Mouse (Mus musculus) 3134 (cell line): ENCODE results near the gene Rab14.
A peak's percentile ranks its signal among the peaks of the same experiment; 100 is the strongest.

Source experiments
- DNase-seq: peaks from one replicate; pipeline ENCODE4 v3.0.0-alpha.2; 2011; ENCODE audit warnings: low spot score; ENCODE audit not compliant: insufficient read length; ENCODE audit errors: extremely low read depth

Rab14 gene

DNA sequence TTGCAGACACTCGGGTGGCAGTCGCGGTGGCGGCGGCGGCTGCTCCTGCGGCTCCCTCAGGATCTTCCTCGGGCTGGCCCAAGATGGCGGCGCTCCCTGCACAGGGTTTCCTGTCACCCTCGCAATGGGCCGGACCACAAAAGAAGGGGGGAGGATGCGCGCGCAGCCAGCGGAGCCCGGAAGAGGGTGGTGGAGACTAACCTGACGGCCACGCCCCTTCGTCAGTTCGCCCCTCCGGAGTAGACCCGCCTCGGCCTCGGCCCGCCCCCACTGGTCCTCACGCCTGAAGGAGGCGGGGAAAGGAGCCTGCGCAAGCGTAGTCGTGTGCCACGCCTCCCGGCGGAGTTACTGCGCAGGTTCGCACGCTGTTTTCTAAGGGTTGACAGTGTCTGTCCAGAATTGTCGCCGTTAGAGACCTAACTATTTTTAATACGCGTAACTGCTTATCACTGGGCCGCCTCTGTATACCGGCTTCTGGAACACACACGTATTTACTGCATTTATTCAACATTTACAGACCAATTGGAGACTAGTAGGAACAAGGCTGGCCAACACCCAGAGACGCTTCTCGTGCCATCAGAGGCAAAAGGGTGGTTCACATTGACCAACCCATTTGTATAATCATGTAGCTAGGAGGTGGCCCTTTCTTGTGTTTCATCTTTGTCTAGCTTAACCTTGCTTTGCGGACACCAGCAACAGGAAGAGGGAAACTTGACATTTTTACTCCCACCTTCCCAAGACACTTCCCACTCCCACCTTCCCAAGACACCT lies at the start of gene Rab14:
Gene Rab14, minus strand, starts transcription at position 223 of the 771 bp plus-strand sequence.
- peak; percentile 99 for DNase-seq

- DNase-seq, result no peak
Measured at GRCm38 (mm10) chr2:35247763-35248162, 46.8 kb upstream of the Rab14 start.

DNA sequence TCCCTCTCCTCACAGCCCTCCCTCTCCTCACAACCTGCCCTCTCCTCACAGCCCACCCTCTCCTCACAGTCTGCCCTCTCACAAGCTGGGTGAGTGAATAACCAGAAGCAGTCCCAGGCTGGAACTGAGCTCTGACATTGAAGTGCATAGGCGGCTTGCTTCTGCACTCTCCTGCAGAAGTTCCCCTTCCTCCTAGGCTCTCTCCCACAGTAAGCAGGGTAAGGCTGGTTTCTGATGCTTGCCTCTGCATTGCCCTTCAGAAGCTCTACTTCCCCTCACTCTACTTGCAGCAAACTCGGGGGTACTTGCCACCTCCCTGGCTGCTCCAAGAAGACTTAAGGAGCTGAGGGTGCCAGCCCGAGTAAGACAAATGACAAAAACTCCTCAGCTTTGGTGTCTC lies 43.3 kb upstream of the Rab14 start:
- DNase-seq, result no peak

GRCm38 (mm10) chr2:35235021-35235420 lies 34.1 kb upstream of the Rab14 start:
- DNase-seq, result no peak

DNA sequence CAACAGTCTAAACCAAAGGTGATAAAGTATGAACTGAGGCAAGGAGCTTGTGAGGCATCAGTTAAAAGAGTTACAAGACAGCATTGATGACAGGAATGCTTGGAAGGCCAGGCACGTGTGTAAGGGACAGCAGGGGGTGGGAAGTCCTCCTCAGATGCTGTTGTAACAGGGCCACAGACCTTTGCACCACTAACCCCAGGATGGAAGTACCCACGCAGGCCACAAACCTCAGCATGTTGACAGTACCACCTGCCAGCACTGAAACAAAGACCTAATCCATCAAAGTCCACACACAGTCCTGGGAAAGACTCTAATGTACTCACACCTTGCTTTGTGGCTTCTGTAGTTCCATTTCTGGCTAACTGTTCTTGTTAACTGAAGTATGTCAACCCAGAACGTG lies 33.0 kb upstream of the Rab14 start:
- no peak for DNase-seq

- DNase-seq, result no peak
Measured at GRCm38 (mm10) chr2:35232595-35233445, 31.9 kb upstream of the Rab14 start.

- DNase-seq, result peak; percentile 27
Measured at GRCm38 (mm10) chr2:35231871-35232270, 31.0 kb upstream of the Rab14 start.

GRCm38 (mm10) chr2:35230215-35230614 lies 29.3 kb upstream of the Rab14 start:
- DNase-seq, result peak; percentile 55

DNA sequence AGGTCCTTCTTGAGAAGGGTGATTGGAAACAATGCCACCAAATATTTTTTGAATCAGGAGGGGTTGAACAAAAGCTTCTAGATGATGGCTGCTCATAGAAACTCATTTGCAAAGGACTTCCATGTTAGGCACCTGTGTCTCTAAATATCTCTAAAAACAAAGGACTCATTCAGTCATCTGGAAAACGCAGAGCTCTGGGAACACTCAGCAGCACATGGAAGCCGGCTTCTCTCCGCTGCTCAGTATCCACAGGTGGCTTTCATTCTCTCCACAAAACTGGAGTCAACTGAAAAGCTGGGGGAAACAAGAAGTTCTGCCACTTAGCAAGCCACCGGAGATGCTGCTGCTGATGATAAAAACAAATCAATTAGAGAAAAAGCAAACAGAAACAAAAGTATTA lies 27.2 kb upstream of the Rab14 start:
- no peak for DNase-seq

DNA sequence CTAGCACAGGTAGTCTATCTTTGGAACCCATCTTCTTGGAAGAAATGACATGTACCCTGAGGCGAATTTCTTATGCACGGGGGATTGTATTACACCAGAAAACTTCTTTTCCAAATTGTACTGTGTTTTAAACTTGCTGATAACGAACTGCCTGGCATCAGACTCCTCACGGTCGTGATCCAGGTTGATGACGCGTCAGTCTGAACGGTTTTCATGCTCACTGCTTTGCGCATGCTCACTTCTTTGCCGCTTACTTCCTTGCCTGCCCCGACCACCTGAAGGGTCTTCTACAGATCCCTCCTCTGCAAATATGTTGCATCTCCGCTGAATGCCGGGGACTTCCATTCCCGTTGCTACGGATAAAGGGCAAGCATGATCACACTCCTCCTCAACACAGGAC lies 23.4 kb upstream of the Rab14 start:
- no peak for DNase-seq

DNA sequence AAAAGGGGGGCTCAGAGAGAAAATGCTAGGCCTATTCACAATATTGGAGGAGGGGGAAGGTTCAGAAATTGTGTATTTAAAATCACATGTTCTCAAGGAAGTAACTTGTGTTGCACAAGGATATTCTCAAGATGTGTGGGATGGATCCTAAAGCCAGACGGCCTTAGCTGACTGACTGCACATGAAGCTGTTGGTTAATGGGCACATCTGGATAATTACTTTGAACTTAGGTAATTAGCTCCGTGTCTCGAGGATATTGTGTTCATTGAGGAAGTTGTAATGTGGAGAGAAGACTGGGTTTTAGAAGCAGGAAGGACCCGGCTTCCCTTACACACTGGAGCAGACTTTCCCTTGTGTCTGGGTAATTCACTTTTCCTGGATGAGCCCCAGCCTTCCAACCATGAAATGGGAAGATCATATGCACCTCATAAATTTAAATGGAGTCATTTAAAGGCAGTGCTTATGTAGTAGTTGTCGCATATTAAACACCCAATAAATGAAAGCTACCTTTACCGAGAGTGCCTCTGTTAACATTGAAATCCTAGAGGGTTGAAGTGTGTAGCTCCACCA lies 22.0 kb upstream of the Rab14 start:
- DNase-seq, result no peak

DNA sequence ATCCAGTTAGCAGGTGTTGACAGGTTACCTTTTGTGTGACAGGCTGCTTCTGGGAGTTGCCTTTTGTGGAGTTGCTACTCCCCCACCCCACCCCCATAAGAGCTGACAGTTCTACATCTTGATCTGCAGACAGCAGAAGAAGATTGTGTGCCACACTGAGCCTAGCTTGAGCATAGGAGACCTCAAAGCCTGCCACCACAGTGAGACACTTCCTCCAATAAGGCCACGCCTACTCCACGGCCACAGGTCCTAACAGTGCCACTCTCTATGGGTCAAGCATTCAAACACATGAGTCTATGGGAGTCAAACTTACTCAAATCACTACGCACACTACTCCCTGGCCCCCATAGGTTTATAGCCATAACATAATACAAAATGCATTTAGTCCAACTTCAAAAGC lies 17.8 kb upstream of the Rab14 start:
- no peak for DNase-seq

GRCm38 (mm10) chr2:35216701-35217100 lies 15.8 kb upstream of the Rab14 start:
- peak; percentile 57 for DNase-seq

DNA sequence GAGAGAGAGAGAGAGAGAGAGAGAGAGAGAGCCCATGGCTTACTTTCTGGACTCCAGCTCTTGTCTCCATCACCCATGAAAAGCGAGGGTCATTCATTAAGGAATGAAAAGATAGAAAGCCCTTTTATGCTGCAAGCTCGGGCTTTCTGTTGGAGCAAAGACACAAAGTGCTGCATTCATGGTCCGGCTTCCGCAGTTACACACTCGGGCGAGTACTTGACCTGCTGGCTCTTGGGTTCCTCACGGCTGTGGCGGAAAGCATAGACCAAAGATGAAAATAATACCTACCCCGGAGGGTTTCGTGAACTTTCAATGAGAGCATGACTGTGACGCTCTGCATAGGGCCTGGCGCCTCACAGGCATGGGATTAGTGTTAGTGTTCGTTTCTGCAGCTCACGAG lies 14.4 kb upstream of the Rab14 start:
- DNase-seq, result no peak

GRCm38 (mm10) chr2:35214881-35215358 lies 14.0 kb upstream of the Rab14 start:
- DNase-seq, result peak; percentile 67

GRCm38 (mm10) chr2:35213345-35213910 lies 12.5 kb upstream of the Rab14 start:
- no peak for DNase-seq

GRCm38 (mm10) chr2:35211681-35212080 lies 10.8 kb upstream of the Rab14 start:
- DNase-seq, result no peak

DNA sequence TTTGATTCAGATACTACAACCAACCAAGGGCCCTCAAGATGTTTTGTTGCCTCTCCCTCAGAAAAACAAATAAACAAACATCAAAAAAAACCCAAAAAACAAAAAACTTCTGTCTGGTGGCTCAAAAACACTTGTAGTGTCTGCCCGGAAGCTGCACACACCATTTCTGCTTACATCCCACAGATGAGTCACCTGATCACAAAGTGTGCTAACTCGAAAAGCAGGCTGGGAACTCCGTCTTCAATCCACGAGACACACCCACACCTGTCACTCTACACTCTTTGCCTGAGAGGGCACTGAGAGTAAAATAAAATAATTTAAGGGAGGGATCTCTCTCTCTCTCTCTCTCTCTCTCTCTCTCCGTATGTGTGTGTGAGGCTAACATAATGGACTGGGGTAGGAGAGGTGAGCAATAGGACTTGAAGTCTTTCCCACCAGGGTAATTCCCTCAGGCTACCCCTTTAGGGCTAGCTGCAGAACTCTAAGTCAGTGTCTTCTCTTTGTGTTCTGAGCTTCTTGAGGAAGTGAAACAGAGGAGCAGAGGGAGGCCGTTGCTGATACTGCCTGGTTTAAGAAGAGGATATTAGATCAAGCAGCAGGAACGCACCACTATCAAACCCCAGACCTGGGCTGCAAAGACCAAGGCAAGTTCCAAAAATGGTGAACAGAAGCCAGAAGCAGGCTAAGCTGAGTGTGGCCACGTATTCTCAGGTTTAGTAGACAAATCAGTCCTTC lies 8.2 kb upstream of the Rab14 start:
- DNase-seq, result no peak

GRCm38 (mm10) chr2:35208054-35208453 lies 7.1 kb upstream of the Rab14 start:
- no peak for DNase-seq

DNA sequence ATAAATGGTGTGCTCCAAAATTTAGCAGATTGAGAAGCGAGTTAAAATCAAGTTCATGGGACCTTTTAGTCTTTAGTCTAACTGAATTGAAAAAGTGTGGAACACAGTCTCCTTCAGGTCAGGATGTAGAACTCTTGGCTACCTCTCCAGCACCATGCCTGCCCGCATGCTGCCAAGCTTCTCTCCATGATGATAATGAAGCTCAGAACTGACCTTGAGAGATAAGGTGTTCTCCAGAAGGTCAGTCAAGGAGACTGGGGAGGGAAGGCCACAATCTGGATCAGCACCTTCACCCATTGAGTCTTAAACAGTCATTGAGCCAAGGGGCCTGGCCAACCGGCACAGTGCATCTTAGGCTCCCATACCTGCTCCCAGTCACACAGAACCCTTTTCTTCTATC lies 5.8 kb upstream of the Rab14 start:
- DNase-seq, result no peak
